19 mouse cellular contexts compared by ENCODE assay signal in genomic region chr4:65982882-65983281, GRCm38 (mm10).
DNase-seq lines count a peak whose midpoint lies in the region; ATAC-seq and TF ChIP-seq lines count a peak whose summit lies in the region.
"Had no signal": no experiment of that assay in that cellular context is flagged by ENCODE, and none has a peak within 500 bp of the region (broad histone marks: within the 10 kb centered on the region; RNA-seq: fewer than 3 reads in every experiment).

No protein-coding gene starts in this region.

- H3K9me3 ChIP-seq in hindbrain, embryonic 11.5 days (ENCODE audit: control insufficient read depth, low read length), result no peaks in the 10 kb centered on the region
- H3K9me3 ChIP-seq in hindbrain, postnatal 0 days (ENCODE audit: low read length), result no peaks in the 10 kb centered on the region
- H3K9me3 ChIP-seq: neural tube, embryonic 12.5 days had no signal

- no peak for TF ChIP-seq CTCF in hindbrain, postnatal 0 days (IDR thresholded peaks at IDR 0.05; ENCODE audit: low read depth)

- H3K27me3 ChIP-seq in hindbrain, embryonic 11.5 days (ENCODE audit: control insufficient read depth, insufficient read depth, low read length), result no peaks in the 10 kb centered on the region
- no peaks in the 10 kb centered on the region for H3K27me3 ChIP-seq in hindbrain, postnatal 0 days (ENCODE audit: insufficient read depth, low read length)
- H3K27me3 ChIP-seq: neural tube, embryonic 12.5 days had no signal

- H3K36me3 ChIP-seq in hindbrain, embryonic 11.5 days (ENCODE audit: control insufficient read depth, insufficient read depth, low read length), result no peaks in the 10 kb centered on the region
- H3K36me3 ChIP-seq in hindbrain, postnatal 0 days (ENCODE audit: insufficient read depth, low read length), result no peaks in the 10 kb centered on the region
- H3K36me3 ChIP-seq: neural tube, embryonic 12.5 days had no signal

- no peaks in the 10 kb centered on the region for H3K4me1 ChIP-seq in hindbrain, embryonic 11.5 days (replicated peaks; ENCODE audit: control insufficient read depth, insufficient read depth, low read length)
- H3K4me1 ChIP-seq in hindbrain, postnatal 0 days (ENCODE audit: insufficient read depth, low read length), result no peaks in the 10 kb centered on the region
- H3K4me1 ChIP-seq: neural tube, embryonic 12.5 days had no signal

- no peak overlapping the region for H3K4me3 ChIP-seq in hindbrain, embryonic 11.5 days (ENCODE audit: low read depth, low read length)
- H3K4me3 ChIP-seq in hindbrain, postnatal 0 days (ENCODE audit: low read length), result no peak overlapping the region
- H3K4me3 ChIP-seq: heart, adult 2 months; neural tube, embryonic 12.5 days had no signal

- H3K27ac ChIP-seq in hindbrain, embryonic 11.5 days (ENCODE audit: low read depth, low read length), result no peak overlapping the region
- H3K27ac ChIP-seq in hindbrain, postnatal 0 days, result no peak overlapping the region
- H3K27ac ChIP-seq: heart, adult 2 months; neural tube, embryonic 12.5 days had no signal

- no peak overlapping the region for H3K4me2 ChIP-seq in hindbrain, embryonic 11.5 days (replicated peaks; ENCODE audit: low read depth, low read length)
- H3K4me2 ChIP-seq in hindbrain, postnatal 0 days (ENCODE audit: low read depth, low read length), result no peak overlapping the region
- H3K4me2 ChIP-seq: neural tube, embryonic 12.5 days had no signal

- peak; percentile 2 for DNase-seq in adrenal gland, postnatal 25 days
- no peak for DNase-seq in adrenal gland, adult 8-10 months
- peak; percentile 10 for DNase-seq in hindbrain, embryonic 11.5 days (ENCODE audit: low spot score)
- no peak for DNase-seq in hindbrain, postnatal 0 days (ENCODE audit: low spot score)
- peak; percentile 25 for DNase-seq in retina, embryonic 14.5 days (ENCODE audit: low spot score)
- DNase-seq in retina, postnatal 1 day, result no peak
- peak; percentile 29 for DNase-seq in mesoderm, embryonic 11.5 days (ENCODE audit: low read depth, low spot score)
- DNase-seq: cerebellum, adult 8-10 months; gastrocnemius, postnatal 10 days; heart, adult 2 months; kidney, adult 18-20 months; liver; lung, adult 2 months; thymus, adult 18-20 months had no signal

- 74% methylated on average over 4 of the region's 4 CpGs for WGBS in hindbrain, embryonic 11.5 days
- 60% methylated on average over 4 of the region's 4 CpGs for WGBS in hindbrain, postnatal 0 days

- no peak overlapping the region for H3K9ac ChIP-seq in hindbrain, embryonic 11.5 days (ENCODE audit: low read depth, low read length)
- H3K9ac ChIP-seq in hindbrain, postnatal 0 days (replicated peaks; ENCODE audit: low read length), result no peak overlapping the region
- H3K9ac ChIP-seq: neural tube, embryonic 12.5 days had no signal

- no peak for ATAC-seq in hindbrain, embryonic 11.5 days (ENCODE audit: low FRiP score)
- no peak for ATAC-seq in hindbrain, postnatal 0 days
- no peak for ATAC-seq in megakaryocyte-erythroid progenitor cell, adult 5-6 weeks (replicated peaks; ENCODE audit: low FRiP score, low TSS enrichment, poor library complexity, severe bottlenecking)
- ATAC-seq: activated CD4-positive, CD25-positive, alpha-beta regulatory T cell, adult 4 months; forebrain, embryonic 14.5 days; hindbrain, embryonic 16.5 days had no signal

Comparison
In these comparisons a context has a peak if more than half of its experiments do, and no peak if none do; other contexts are left out.
1. DNase-seq: peak in adrenal gland, postnatal 25 days (single experiment), hindbrain, embryonic 11.5 days (single experiment), retina, embryonic 14.5 days (single experiment) and mesoderm, embryonic 11.5 days (single experiment); none in adrenal gland, adult 8-10 months (single experiment), hindbrain, postnatal 0 days (single experiment) and retina, postnatal 1 day (single experiment).